Mouse (Mus musculus) adrenal gland, postnatal 36 days (tissue): ENCODE measurements around the gene Ntsr1. TPM values are rescaled to one million over a fixed set of nuclear protein-coding genes. Genes with fewer than 3 reads are reported as not detected.

Source experiments
- DNase-seq, 2 experiments: peaks; one replicate each; pipeline ENCODE4 v3.0.0; 2021; ENCODE audit warnings: mixed read lengths in 1 of 2
- long read RNA-seq, 2 experiments: library from polyadenylated mRNA; stranded (forward); transcript quantifications; one replicate each; pipeline ENCODE4 v2.0.0; 2021; ENCODE audit warnings: borderline sequencing depth in 2 of 2
- total RNA-seq, 2 experiments: library from RNA; stranded (reverse); gene quantifications; 2 replicates each; pipeline ENCODE4 v1.2.3; 2021

Ntsr1 gene
- not detected for total RNA-seq
- long read RNA-seq, experiment 1, result 0 reads
- long read RNA-seq, experiment 2, result 0 reads

GRCm38 (mm10) chr2:180499741-180500140 is at the start of gene Ntsr1:
TSS of gene Ntsr1 (plus strand) at chr2:180499976.
- DNase-seq, result no peak

GRCm38 (mm10) chr2:180450529-180450928 is 49.2 kb upstream of the Ntsr1 start:
- no peak for DNase-seq

GRCm38 (mm10) chr2:180455723-180456698 is 43.8 kb upstream of the Ntsr1 start, which contains the start of gene Slco4a1:
TSS of gene Slco4a1 (plus strand) at chr2:180456245.
- peak; percentile 93 for DNase-seq

- no peak for DNase-seq
These were observed 43.1 kb upstream of the Ntsr1 start for GRCm38 (mm10) chr2:180456705-180457104.

- no peak for DNase-seq
These were observed 42.1 kb upstream of the Ntsr1 start for GRCm38 (mm10) chr2:180457680-180458079.

GRCm38 (mm10) chr2:180459437-180459836 is 40.3 kb upstream of the Ntsr1 start:
- no peak for DNase-seq

GRCm38 (mm10) chr2:180460801-180461200 is 39.0 kb upstream of the Ntsr1 start:
- DNase-seq, result no peak

- no peak for DNase-seq
These were observed 37.2 kb upstream of the Ntsr1 start for GRCm38 (mm10) chr2:180462593-180462992.

- no peak for DNase-seq
These were observed 33.3 kb upstream of the Ntsr1 start for GRCm38 (mm10) chr2:180466505-180466904.

GRCm38 (mm10) chr2:180468871-180469270 is 30.9 kb upstream of the Ntsr1 start:
- DNase-seq, result no peak

GRCm38 (mm10) chr2:180469768-180470167 is 30.0 kb upstream of the Ntsr1 start:
- peak; percentile 8 to 47 for DNase-seq

- DNase-seq, result peak; percentile 36 to 49
These were observed 27.3 kb upstream of the Ntsr1 start for GRCm38 (mm10) chr2:180472306-180473079.

- DNase-seq, result peak; percentile 29 to 39
These were observed 26.7 kb upstream of the Ntsr1 start for GRCm38 (mm10) chr2:180473080-180473440.

GRCm38 (mm10) chr2:180474864-180475263 is 24.9 kb upstream of the Ntsr1 start:
- DNase-seq, result no peak

- no peak for DNase-seq
These were observed 17.5 kb upstream of the Ntsr1 start for GRCm38 (mm10) chr2:180482274-180482673.

- DNase-seq, result no peak
These were observed 14.9 kb upstream of the Ntsr1 start for GRCm38 (mm10) chr2:180484882-180485281.

GRCm38 (mm10) chr2:180485306-180485705 is 14.5 kb upstream of the Ntsr1 start:
- no peak for DNase-seq

- no peak for DNase-seq
These were observed 11.5 kb upstream of the Ntsr1 start for GRCm38 (mm10) chr2:180488210-180488751.

GRCm38 (mm10) chr2:180495906-180496305 is 3.9 kb upstream of the Ntsr1 start:
- no peak for DNase-seq

GRCm38 (mm10) chr2:180500726-180501125 is 950 bp downstream of the Ntsr1 start:
- DNase-seq, result no peak

- no peak for DNase-seq
These were observed 1.6 kb downstream of the Ntsr1 start for GRCm38 (mm10) chr2:180501217-180501967.

- DNase-seq, result no peak
These were observed 6.5 kb downstream of the Ntsr1 start for GRCm38 (mm10) chr2:180506281-180506680.
